Mouse (Mus musculus): ENCODE data around the gene Grap2.

DNA sequence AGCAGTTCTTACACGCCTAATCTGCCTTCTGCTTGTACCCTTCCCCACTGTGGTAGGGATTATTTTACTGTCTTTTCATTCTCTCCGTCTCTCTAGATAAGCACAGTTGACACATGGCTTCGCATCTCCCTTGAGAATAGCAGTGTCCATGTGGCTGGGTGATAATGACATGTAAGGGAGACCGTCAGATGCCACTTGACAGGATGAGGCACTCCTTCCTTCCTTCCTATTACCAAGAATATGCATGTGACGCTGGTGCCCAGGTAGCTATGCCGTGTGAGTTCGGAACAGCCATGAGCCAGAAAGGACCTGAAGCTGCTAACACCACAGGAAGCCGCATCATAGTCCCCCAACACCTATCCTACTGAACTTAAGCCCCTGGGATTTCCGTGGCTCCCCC lies 41.4 kb upstream of the Grap2 start:
- TF ChIP-seq TAL1 (IDR thresholded peaks at IDR 0.05; ENCODE audit: low read length), result peak; percentile 40; the same call in 1 of the 3 replicates
- TF ChIP-seq GATA1 (IDR thresholded peaks at IDR 0.05; ENCODE audit: low read length), result 0 out of 2 replicates have a peak, but pooled peaks have one; percentile 22
